Mouse (Mus musculus) cortical plate, adult 2 months (tissue): ENCODE data around the gene Tmem164. TPM values are rescaled to one million over a fixed set of nuclear protein-coding genes. Genes with fewer than 3 reads are reported as not detected.

Experiments used
- H3K27ac ChIP-seq: fragments of 200-500 bp; 2 replicates; pipeline ENCODE4 v1.5.1; 2012; ENCODE audit warnings: low read length, control low read depth, inconsistent platforms; ENCODE audit not compliant: insufficient read depth
- H3K4me1 ChIP-seq: fragments of 200-500 bp; 2 replicates; pipeline ENCODE4 v1.6.1; 2011; ENCODE audit warnings: low read length; ENCODE audit not compliant: control insufficient read depth, insufficient read depth
- H3K4me3 ChIP-seq: fragments of 200-500 bp; 2 replicates; pipeline ENCODE4 v1.5.1; 2011; ENCODE audit warnings: mild to moderate bottlenecking, low read length, control low read depth; ENCODE audit not compliant: insufficient read depth
- CTCF ChIP-seq: fragments of 200-500 bp; IDR thresholded peaks from 2 replicates; pipeline ENCODE4 v1.5.1; 2011; ENCODE audit warnings: mild to moderate bottlenecking, control low read depth, low read length; ENCODE audit not compliant: insufficient read depth; ENCODE audit errors: extremely low read depth
- POLR2A ChIP-seq: fragments of 200-500 bp; IDR thresholded peaks from 2 replicates; pipeline ENCODE4 v1.6.1; 2011; ENCODE audit warnings: mild to moderate bottlenecking, low read length, control low read depth; ENCODE audit not compliant: insufficient read depth; ENCODE audit errors: extremely low read depth
- polyA plus RNA-seq: library from polyadenylated mRNA; depleted of rRNA; stranded (reverse); fragments of >200 nt; gene quantifications from 2 replicates; pipeline ENCODE4 v1.2.3, GENCODE M21; 2012

Tmem164 gene
- polyA plus RNA-seq, 1 experiment, result 17.0 TPM

DNA sequence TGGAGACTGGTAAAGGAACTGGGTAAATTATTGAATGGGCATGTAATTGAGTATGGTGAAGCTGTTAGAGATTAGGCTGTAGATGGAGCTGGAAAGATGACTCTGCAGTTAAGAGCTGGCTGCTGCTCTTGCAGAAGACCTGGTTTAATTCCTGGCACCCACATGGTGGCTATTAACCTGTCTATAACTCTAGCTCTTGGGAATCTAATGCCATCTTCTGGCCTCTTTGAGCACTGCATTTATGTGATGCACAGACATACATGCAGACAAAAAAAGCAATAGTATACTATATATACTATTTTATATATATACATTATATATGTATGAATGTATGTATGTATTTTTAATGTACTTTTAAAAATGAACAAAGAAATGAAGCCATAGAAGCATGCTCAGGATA is 66.2 kb downstream of the Tmem164 start:
- H3K27ac ChIP-seq, result no peak overlapping the region
- H3K4me3 ChIP-seq, result no peak overlapping the region
- TF ChIP-seq POLR2A, result no peak
- TF ChIP-seq CTCF, result no peak

DNA sequence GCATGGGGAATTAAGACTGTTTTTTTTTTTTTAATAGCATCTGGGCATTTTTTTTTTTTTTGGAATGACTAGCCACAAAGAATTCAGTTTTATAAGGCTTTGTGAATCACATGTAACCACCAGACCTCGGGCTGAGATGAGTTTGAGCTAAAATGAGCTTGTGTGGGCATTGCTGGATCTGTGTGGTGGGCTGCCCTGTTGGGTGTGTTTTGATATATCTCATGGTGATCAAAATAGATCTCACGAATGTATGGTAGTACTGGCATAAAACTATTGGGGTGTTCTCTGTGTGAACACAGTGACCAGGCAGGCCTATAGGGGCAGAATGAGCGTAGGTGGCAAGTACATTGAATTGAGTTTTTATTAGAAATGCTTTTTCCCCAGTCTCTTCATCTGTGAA is 67.4 kb downstream of the Tmem164 start:
- no peak for TF ChIP-seq POLR2A
- TF ChIP-seq CTCF, result no peak
- Histone ChIP-seq H3K4me1 (no peaks in the 10 kb centered on the region), H3K4me3 (no peak overlapping the region)

More for the DNA sequence above, 66.2 kb downstream of the Tmem164 start:
- H3K4me1 ChIP-seq, result no peaks in the 10 kb centered on the region

DNA sequence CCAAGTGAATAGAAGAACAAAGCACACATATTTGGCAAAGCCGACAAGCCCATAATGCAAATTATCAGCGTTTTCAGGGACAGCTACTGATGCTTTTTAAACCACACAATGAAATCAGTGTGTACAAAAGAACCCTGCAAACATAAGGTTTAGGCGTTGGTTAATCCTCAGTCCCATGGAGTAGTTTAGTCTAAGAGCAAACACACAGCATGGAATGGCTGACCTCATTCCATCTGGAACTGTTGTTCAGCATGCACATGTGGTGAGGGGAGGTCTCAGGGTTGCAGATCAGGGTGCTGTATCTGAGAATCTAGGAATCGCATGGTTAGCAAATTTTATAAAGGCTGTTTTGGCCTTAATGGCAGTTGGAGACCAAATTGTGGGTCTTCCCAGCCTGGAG is 69.6 kb downstream of the Tmem164 start:
- TF ChIP-seq CTCF (no peak), POLR2A (no peak)
- Histone ChIP-seq H3K4me1 (no peaks in the 10 kb centered on the region), H3K4me3 (no peak overlapping the region), H3K27ac (no peak overlapping the region)

More for the DNA sequence above, 67.4 kb downstream of the Tmem164 start:
- no peak overlapping the region for H3K27ac ChIP-seq

DNA sequence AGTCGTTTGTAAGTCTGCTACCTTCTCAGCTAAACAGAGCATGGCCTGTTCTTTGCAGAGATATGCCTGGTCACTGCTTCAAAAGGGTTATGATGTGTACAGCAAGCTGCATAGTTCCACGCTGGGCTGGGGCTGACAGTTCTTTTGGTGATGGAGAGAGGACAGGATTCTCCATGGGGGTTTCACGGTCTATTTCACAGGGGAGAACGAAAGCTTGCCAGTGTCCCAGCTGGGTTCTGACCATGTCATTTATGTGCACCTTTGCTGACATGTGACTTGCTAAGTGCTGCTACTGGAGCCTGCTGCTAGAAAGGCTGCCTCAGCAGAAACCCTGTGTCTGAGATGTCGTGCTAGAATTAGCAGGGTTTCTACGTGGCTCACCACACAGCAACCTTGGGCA is 74.3 kb downstream of the Tmem164 start:
- Histone ChIP-seq H3K27ac (no peak overlapping the region), H3K4me3 (no peak overlapping the region), H3K4me1 (no peaks in the 10 kb centered on the region)
- no peak for TF ChIP-seq POLR2A
- TF ChIP-seq CTCF, result no peak

DNA sequence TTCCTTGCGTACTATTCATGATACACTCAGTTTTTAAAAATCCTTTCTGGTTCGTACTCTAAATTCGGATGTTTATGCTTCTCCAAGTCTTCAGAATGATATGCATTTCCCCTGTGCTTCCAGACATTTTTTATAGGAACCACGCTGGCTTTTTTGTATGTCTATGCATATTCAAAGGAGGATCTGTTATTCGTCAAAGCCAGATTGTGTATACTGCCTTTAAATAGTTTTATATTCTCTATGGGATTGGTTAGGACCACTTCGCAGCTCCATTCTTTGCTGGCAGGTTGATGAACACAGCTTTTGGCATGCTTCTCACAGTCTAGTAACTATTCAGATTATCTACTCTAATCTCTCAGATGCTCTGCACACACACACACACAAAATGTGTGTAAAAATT is 79.2 kb downstream of the Tmem164 start:
- Histone ChIP-seq H3K27ac (no peak overlapping the region), H3K4me1 (no peaks in the 10 kb centered on the region), H3K4me3 (no peak overlapping the region)
- no peak for TF ChIP-seq CTCF
- no peak for TF ChIP-seq POLR2A

DNA sequence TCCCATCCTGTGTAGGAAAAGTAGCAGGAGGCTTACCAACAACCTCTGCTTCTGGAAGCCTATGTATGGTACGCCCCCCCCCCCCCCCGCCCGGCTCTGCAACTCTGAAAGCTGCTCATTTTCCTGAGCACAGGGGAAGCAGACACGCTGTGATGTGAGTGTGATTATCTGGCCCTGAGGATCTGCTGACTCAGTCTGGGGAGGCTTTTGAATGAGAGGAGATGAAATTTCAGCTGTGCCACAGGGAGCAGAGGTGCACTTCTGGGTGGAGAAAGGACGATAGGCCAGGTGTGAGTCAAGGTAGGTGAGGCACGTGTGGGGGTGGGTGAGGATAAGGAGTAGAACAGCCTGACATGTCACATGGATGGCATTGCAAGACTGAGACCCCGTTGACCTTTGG is 82.1 kb downstream of the Tmem164 start:
- Histone ChIP-seq H3K4me1 (no peaks in the 10 kb centered on the region), H3K27ac (no peak overlapping the region), H3K4me3 (no peak overlapping the region)
- no peak for TF ChIP-seq CTCF
- TF ChIP-seq POLR2A, result no peak

DNA sequence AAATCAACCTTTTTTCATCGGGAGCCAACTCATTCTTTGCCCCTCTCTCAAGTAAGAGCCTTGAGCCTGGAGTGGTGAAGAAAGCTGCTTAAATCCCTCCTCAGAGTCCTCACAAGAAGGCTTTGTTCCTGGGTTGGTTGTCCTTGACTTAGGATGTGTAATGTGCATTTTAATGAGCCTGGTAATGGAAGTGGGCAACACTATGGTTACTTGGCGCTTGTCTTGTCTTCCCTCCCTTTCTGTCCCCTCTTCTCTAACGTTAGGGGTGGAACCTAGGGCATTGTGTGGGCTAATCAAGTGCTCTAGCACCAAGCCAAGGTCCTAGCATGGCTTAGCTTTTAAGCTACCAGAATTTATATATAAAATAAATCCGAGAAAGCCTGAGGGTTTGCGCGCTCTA is 88.5 kb downstream of the Tmem164 start:
- H3K4me3 ChIP-seq, result no peak overlapping the region
- H3K27ac ChIP-seq, result no peak overlapping the region
- TF ChIP-seq POLR2A, result no peak
- no peak for TF ChIP-seq CTCF
- H3K4me1 ChIP-seq, result no peaks in the 10 kb centered on the region

DNA sequence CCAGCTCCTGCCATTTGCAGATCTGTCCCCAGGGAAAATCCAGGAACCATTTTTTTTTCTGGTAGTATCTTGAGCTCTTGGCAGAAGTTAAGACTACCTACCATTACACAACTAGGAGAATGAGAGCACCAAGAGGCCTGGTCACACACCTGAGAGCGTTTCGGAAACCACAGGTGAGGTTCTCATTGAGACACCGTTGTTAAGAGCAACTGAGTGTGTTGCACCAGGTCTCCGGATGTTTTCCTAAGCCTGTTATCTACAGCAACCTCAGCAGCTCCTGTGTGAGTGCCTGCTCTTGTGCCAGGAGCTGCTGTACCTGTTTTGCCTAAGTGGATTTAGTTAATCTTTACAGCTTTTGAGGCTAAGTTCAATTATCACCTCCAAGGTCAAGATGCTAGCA is 92.5 kb downstream of the Tmem164 start:
- TF ChIP-seq CTCF, result no peak
- no peak for TF ChIP-seq POLR2A
- Histone ChIP-seq H3K4me3 (no peak overlapping the region), H3K4me1 (no peaks in the 10 kb centered on the region), H3K27ac (no peak overlapping the region)

DNA sequence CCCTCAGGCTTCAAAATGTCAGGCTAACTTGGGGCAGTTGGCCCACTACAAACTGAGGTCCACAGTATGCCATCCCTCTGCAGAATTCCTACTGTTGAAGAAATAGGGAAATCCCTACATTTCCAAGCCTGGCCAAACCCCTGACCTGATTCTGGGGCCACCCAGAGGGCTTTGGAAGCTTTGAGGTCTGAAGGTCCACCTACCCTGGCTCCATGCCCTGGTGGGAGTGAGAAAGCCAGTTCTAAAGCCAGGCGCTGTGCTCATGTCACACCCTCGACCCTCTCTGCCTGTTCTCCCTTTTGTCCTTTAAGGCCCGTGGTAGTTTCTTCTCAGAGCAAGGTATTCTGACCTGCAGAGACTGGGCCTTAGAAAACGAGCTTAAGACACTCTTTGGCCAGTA is 94.9 kb downstream of the Tmem164 start:
- Histone ChIP-seq H3K4me1 (no peaks in the 10 kb centered on the region), H3K4me3 (no peak overlapping the region), H3K27ac (no peak overlapping the region)
- no peak for TF ChIP-seq POLR2A
- no peak for TF ChIP-seq CTCF

DNA sequence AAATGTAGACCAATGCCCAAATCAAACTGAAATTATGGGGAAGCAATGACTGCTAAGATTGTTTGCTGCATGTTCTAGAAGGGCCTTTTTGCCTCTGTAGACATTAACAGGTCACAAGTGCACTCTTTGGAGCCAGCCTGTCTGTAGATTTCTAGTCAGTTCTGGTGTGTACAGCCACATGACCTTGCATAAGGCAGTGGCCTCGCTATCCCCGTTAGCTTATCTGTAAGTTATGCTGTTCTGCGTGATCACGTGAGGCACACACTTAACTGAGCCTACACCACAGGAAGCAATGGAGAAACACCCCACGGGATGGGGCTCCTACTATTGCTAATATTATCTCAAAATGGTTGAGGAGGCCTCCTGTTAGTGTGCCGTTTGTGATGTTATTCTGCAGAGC is 97.4 kb downstream of the Tmem164 start:
- TF ChIP-seq CTCF (no peak), POLR2A (no peak)
- H3K27ac ChIP-seq, result no peak overlapping the region
- no peak overlapping the region for H3K4me3 ChIP-seq
- H3K4me1 ChIP-seq, result no peaks in the 10 kb centered on the region

DNA sequence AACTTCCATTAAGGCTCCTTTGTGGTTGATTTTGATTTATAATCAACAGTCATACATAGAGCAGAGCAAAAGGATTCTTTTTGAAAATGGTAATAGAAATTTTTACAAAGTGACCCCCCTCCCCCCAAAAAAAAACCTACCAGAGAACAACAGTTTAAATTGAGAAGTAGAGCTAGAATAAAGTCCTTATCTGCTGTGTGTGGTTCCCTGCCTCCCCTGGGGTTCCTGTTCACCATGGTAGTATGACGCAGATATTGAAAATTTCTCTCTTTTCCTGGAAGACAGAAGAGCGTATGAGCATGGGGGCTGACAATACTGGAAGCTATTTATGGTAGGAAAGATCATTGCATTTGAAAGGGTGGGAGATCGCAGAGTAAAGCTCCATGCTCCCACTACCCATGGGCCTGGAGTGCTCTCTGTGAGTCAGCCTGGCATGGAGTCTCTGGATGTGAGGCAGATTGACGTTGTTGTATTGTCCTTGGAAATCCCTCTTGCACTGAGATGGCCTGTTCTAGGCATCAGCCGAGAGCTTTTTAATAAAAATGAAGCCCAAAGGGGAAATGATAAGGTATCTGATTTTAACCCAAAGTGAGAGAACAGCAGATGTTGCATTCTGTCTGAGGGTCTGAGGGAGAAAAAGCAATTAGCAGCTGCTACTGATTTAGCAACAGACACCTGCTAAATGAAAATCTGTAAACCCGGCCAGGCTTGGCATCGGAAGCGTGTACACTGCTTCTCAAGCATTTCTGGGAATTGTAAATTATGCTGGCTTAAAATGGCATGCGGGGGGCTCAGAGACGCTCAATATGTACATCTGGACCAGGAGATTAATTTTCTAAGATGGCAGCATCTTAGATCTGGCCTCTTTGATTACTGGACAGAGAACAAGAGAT is 105.2 kb downstream of the Tmem164 start:
- TF ChIP-seq CTCF (no peak), POLR2A (no peak)
- H3K27ac ChIP-seq, result no peak overlapping the region
- no peak overlapping the region for H3K4me3 ChIP-seq

More for the DNA sequence above, 105.2 kb downstream of the Tmem164 start:
- H3K4me1 ChIP-seq, result no peaks in the 10 kb centered on the region
